Mouse (Mus musculus) liver, adult 2 months (tissue): Measurements from ENCODE around the gene Hbq1b.

Source experiments
- CTCF ChIP-seq: fragments of 200-500 bp; IDR thresholded peaks from 2 replicates; pipeline ENCODE4 v1.5.1; 2011; ENCODE audit warnings: low read depth, low read length, control low read depth
- POLR2A ChIP-seq: fragments of 200-500 bp; IDR thresholded peaks from 2 replicates; pipeline ENCODE4 v1.6.1; 2011; ENCODE audit warnings: low read length, control low read depth; ENCODE audit not compliant: insufficient read depth; ENCODE audit errors: extremely low read depth

GRCm38 (mm10) chr11:32316009-32316408 is 29.2 kb downstream of the Hbq1b start:
- no peak for TF ChIP-seq POLR2A
- no peak for TF ChIP-seq CTCF
